Mouse (Mus musculus) ES-E14 (cell line): ENCODE measurements at regions not wholly inside any gene's neighbourhood (a gene's known extent, or its start where the extent isn't known, plus 50 kb on each side); places are given as distances from the start of the nearest gene placed in this dataset.

Experiments
- CHD2 ChIP-seq: IDR thresholded peaks from 2 replicates; pipeline ENCODE4 v1.6.1; 2014; ENCODE audit warnings: mild to moderate bottlenecking, low read depth, low read length, inconsistent platforms
- HCFC1 ChIP-seq: IDR thresholded peaks from 2 replicates; pipeline ENCODE4 v1.6.1; 2012; ENCODE audit warnings: low read length, inconsistent platforms, borderline replicate concordance; ENCODE audit not compliant: insufficient read depth
- ZNF384 ChIP-seq: IDR thresholded peaks from 2 replicates; pipeline ENCODE4 v1.6.1; 2012; ENCODE audit warnings: low read depth, low read length, inconsistent platforms

DNA sequence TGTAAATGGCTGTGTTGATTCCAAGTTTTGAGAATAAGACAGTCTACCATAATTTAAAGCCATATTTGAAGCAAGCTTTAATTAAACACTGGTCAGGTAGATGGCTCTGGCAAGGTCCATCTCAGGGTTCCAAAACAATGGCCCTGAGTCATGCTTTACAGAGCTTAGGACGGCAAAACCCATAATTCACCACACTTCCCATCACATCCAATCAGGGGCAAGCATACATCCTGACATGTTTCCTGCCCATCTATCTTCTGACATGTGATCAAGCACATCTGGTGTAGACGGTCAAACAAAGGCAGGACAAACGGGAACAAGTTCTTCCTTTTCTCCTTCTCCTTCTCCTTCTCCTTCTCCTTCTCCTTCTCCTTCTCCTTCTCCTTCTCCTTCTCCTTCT lies 101.5 kb downstream of the Zfp706 start:
- TF ChIP-seq ZNF384, result no peak
- TF ChIP-seq CHD2, result no peak
- TF ChIP-seq HCFC1, result no peak
